Mouse (Mus musculus) hindbrain, embryonic 16.5 days (tissue): ENCODE measurements around the gene Rrnad1. TPM values are rescaled to one million over a fixed set of nuclear protein-coding genes. Genes with fewer than 3 reads are reported as not detected.
"Not testable (repeated sequence)": the region's sequence is repeated elsewhere in the genome, so short reads cannot be mapped to it uniquely, and the experiment has no call there.

Source experiments
- ATAC-seq: fragments of 200-750 bp; cut with Nextera tagmentation; 2 replicates; pipeline ENCODE4 v1.8.0; 2017; ENCODE audit warnings: moderate TSS enrichment, moderate library complexity
- H3K27ac ChIP-seq: fragments of 300-500 bp; sonication (generic); 2 replicates; pipeline ENCODE4 v1.5.1; 2014; ENCODE audit warnings: low read depth, mild to moderate bottlenecking, control low read depth, low read length, moderate library complexity
- H3K27me3 ChIP-seq: fragments of 300-500 bp; sonication (generic); replicated peaks from 2 replicates; pipeline ENCODE4 v1.6.1; 2014; ENCODE audit warnings: low read length; ENCODE audit not compliant: control insufficient read depth, insufficient read depth
- H3K36me3 ChIP-seq: fragments of 300-500 bp; sonication (generic); 2 replicates; pipeline ENCODE4 v1.6.1; 2014; ENCODE audit warnings: mild to moderate bottlenecking, low read length, moderate library complexity, mixed read lengths; ENCODE audit not compliant: control insufficient read depth, insufficient read depth
- H3K4me1 ChIP-seq: fragments of 300-500 bp; sonication (generic); 2 replicates; pipeline ENCODE4 v1.6.1; 2014; ENCODE audit warnings: low read depth, low read length; ENCODE audit not compliant: control insufficient read depth, insufficient read depth
- H3K4me2 ChIP-seq: fragments of 300-500 bp; sonication (generic); 2 replicates; pipeline ENCODE4 v1.6.1; 2014; ENCODE audit warnings: mild to moderate bottlenecking, low read length, control low read depth, moderate library complexity
- H3K4me3 ChIP-seq: fragments of 300-500 bp; sonication (generic); 2 replicates; pipeline ENCODE4 v1.5.1; 2014; ENCODE audit warnings: mild to moderate bottlenecking, low read length, control low read depth, moderate library complexity
- H3K9ac ChIP-seq: fragments of 300-500 bp; sonication (generic); 2 replicates; pipeline ENCODE4 v1.6.1; 2014; ENCODE audit warnings: low read depth, mild to moderate bottlenecking, control low read depth, low read length, moderate library complexity
- H3K9me3 ChIP-seq: fragments of 300-500 bp; sonication (generic); 2 replicates; pipeline ENCODE4 v1.6.1; 2014; ENCODE audit warnings: mild to moderate bottlenecking, low read length, moderate library complexity; ENCODE audit not compliant: control insufficient read depth
- WGBS: fragments of 180-500 bp; shearing (Covaris S2); extraction: QIAGEN DNeasy Blood & Tissue Kit; methylation state at CpG from one replicate; pipeline ENCODE4 v1.1.7; 2014; 5-methylcytosine and 5-hydroxymethylcytosine counted together
- polyA plus RNA-seq: library from polyadenylated mRNA; unstranded; fragments of >200 nt; fragmentation: Nextera tagmentation; extraction: Ambion mirVana; gene quantifications from 2 replicates; pipeline ENCODE4 v1.2.1, GENCODE M21; 2015

Gene Rrnad1
- polyA plus RNA-seq, 1 experiment from 2014 or later, result 20.5 TPM

- Histone ChIP-seq H3K4me3 (peak overlapping the region; percentile 33), H3K27me3 (no peaks in the 10 kb centered on the region), H3K9me3 (no peaks in the 10 kb centered on the region), H3K4me2 (peak overlapping the region; percentile 62), H3K4me1 (peaks cover 32% of the 10 kb centered on the region), H3K9ac (peak overlapping the region; percentile 57), H3K27ac (peak overlapping the region; percentile 69), H3K36me3 (peaks cover 7% of the 10 kb centered on the region; the same call in 1 of the 2 replicates)
- 3% methylated on average over 4 of the region's 4 CpGs for WGBS
- no peak for ATAC-seq
These were observed 20.6 kb downstream of the Rrnad1 start for GRCm38 (mm10) chr3:87909874-87910273.

- WGBS, result 88% methylated on average over 2 of the region's 2 CpGs
- H3K9ac ChIP-seq, result no peak overlapping the region
- 0 out of 2 replicates have a peak, but pooled peaks cover 2% of the 10 kb centered on the region for H3K36me3 ChIP-seq
- no peaks in the 10 kb centered on the region for H3K27me3 ChIP-seq
- H3K9me3 ChIP-seq, result no peaks in the 10 kb centered on the region
- no peak overlapping the region for H3K4me3 ChIP-seq
- H3K4me2 ChIP-seq, result no peak overlapping the region; the same call in 1 of the 2 replicates
- peaks cover 32% of the 10 kb centered on the region for H3K4me1 ChIP-seq
- H3K27ac ChIP-seq, result no peak overlapping the region
- ATAC-seq, result no peak
These were observed 21.1 kb downstream of the Rrnad1 start for GRCm38 (mm10) chr3:87909381-87909780.

DNA sequence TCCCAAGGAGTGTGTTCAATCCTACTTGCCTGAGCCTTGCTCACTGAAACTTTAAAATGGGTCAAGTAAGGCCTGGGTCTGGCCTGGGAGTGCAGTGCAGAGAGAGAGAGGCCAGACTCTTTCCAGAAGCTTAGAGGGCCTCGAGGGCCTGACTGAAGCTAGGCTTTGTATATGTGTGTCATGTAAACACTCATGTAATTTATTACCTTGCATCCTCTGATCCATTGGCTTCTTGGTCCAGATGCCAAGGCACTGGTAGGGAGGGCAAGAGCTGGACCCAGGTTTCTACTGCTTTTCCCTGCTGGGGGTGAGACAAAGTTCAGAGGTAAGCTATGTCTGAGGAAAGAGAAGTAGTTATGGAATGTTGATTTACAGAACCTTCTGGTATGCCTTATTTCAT, 22.6 kb downstream of the Rrnad1 start:
- no peaks in the 10 kb centered on the region for H3K9me3 ChIP-seq
- H3K9ac ChIP-seq, result peak overlapping the region; percentile 90
- peak overlapping the region; percentile 95 for H3K4me3 ChIP-seq
- H3K4me2 ChIP-seq, result peak overlapping the region; percentile 96
- no peaks in the 10 kb centered on the region for H3K27me3 ChIP-seq
- peaks cover 32% of the 10 kb centered on the region for H3K4me1 ChIP-seq
- H3K27ac ChIP-seq, result no peak overlapping the region
- no peak for ATAC-seq
- 15% methylated on average over 1 of the region's 1 CpGs for WGBS
- H3K36me3 ChIP-seq, result no peaks in the 10 kb centered on the region

DNA sequence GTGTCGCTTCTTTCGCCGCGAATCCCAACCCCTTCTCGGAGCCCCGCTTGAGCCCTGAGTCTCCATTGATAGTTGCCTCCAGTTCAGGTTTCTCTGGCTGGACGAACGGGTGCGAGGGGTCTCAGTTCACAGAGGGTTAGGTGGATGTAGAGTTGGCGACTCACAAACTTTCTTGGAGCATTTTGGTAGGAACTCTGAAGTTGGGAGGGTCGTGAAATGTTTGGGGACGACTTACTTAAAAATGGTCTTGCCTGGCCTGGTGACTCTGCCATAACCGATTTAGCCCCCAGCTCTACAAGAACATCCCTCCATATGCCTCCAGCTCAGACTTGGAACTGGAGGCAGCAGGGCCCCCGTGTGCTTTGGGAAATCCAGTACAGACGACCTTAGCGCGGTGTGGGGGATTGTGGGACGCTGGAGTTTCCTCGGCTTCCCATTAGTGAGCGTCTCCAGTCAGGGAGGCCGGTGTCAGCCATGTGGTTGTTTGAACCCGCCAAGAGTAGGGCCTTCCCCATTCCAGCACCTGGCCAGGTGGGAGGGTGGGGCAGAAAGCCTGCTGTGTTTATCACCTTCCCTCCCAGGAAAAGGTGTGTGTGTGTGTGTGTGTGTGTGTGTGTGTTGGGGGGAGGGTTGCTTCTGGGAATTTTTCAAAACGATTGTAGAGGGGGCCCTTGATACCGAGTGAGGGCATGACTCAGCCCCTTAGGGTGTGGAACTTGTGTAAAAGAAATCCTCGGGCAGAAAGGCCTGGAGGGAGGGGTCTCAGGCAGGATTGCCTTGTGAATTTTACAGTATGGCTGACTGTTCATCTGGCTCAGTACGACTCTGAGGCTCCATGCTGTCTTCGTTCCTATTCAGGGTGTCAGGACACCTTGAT, 23.3 kb downstream of the Rrnad1 start:
- no peaks in the 10 kb centered on the region for H3K27me3 ChIP-seq
- peak overlapping the region; percentile 96 for H3K4me2 ChIP-seq
- WGBS, result under 1% methylated on average over 24 of the region's 27 CpGs
- peaks cover 32% of the 10 kb centered on the region for H3K4me1 ChIP-seq
- peak overlapping the region; percentile 90 for H3K9ac ChIP-seq
- H3K4me3 ChIP-seq, result peak overlapping the region; percentile 95
- no peaks in the 10 kb centered on the region for H3K9me3 ChIP-seq
- peak overlapping the region; percentile 94 for H3K27ac ChIP-seq
- ATAC-seq, result no peak
- no peaks in the 10 kb centered on the region for H3K36me3 ChIP-seq

GRCm38 (mm10) chr3:87906601-87906980, 23.9 kb downstream of the Rrnad1 start:
- no peaks in the 10 kb centered on the region for H3K36me3 ChIP-seq
- H3K27me3 ChIP-seq, result no peaks in the 10 kb centered on the region
- H3K4me2 ChIP-seq, result peak overlapping the region; percentile 96
- H3K4me1 ChIP-seq, result peaks cover 32% of the 10 kb centered on the region
- H3K9ac ChIP-seq, result peak overlapping the region; percentile 90
- peak overlapping the region; percentile 95 for H3K4me3 ChIP-seq
- 1% methylated on average over 18 of the region's 47 CpGs for WGBS
- H3K27ac ChIP-seq, result peak overlapping the region; percentile 94
- peak; percentile 29 for ATAC-seq
- H3K9me3 ChIP-seq, result no peaks in the 10 kb centered on the region

DNA sequence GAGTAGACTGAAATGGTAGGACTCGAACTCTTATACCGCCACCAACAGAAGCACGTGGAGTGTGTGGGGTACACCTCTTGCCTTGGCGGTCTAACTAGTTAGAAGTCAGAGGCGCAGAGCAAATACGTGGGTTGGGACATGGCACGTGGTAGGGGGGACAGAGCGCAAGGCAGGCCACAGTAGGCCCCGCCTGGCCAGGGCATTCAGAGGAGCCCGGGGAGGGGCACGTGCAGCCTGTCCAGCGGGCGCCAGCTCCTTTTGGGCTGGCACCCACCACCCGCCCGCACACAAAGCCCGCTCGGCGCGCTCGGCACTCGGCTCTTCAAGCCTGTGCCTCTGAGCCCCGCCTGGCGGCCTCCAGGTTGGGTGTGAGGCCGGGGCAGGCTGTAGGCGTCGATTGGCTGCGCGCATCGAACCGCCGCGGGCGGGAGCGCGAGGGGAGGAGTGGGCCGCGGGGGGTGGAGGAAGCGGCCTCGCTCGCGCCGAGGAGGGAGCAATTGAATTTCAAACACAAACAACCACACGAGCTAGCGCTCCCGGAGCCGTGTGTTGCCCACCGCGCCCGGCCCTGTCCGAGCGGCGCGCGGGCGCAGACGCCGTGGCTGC, 24.5 kb downstream of the Rrnad1 start, which contains the start of gene Hdgf:
Gene Hdgf (plus strand): TSS at position 442 of the 606 bp plus-strand sequence.
- Histone ChIP-seq H3K27ac (peak within 1 kb of the TSS; percentile 94), H3K4me1 (peaks cover 30% of the 10 kb centered on the region), H3K4me3 (peak within 1 kb of the TSS; percentile 95), H3K27me3 (no peaks in the 10 kb centered on the region), H3K36me3 (no peaks in the 10 kb centered on the region), H3K9me3 (no peaks in the 10 kb centered on the region), H3K9ac (peak within 1 kb of the TSS; percentile 90), H3K4me2 (peak within 1 kb of the TSS; percentile 96)
- ATAC-seq, result peak; percentile 96
- WGBS, result 0% methylated on average over 43 of the region's 57 CpGs

- Histone ChIP-seq H3K27me3 (no peaks in the 10 kb centered on the region), H3K4me3 (no peak overlapping the region), H3K4me1 (peaks cover 15% of the 10 kb centered on the region), H3K4me2 (no peak overlapping the region), H3K9ac (no peak overlapping the region), H3K27ac (no peak overlapping the region), H3K9me3 (no peaks in the 10 kb centered on the region), H3K36me3 (no peaks in the 10 kb centered on the region)
- 53% methylated on average over 5 of the region's 5 CpGs for WGBS
- ATAC-seq, result no peak
These were observed 26.7 kb downstream of the Rrnad1 start for GRCm38 (mm10) chr3:87903821-87904220.

DNA sequence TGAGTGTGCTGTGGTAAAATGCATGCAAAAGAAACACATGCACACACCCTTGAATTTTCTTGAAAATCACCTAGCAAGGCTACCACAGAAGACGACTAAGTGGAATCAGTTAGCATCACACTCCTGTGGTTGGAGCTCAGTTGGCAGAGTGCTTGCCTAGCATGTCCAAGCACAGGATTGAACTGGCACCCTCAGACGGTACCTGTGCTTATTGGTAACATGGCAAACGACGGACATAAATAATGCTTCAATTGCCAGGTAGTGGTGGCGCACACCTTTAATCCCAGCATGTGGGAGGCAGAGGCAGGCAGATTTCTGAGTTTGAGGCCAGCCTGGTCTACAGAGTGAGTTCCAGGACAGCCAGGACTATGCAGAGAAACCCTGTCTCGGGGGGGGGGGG, 28.6 kb downstream of the Rrnad1 start:
- H3K4me2 ChIP-seq, H3K9ac ChIP-seq, H3K4me1 ChIP-seq, H3K27ac ChIP-seq, H3K4me3 ChIP-seq, ATAC-seq, H3K9me3 ChIP-seq, H3K27me3 ChIP-seq, H3K36me3 ChIP-seq: not testable (repeated sequence)
- 91% methylated on average over 5 of the region's 6 CpGs for WGBS

GRCm38 (mm10) chr3:87901036-87901624, 29.4 kb downstream of the Rrnad1 start:
- Histone ChIP-seq H3K4me2 (no peak overlapping the region), H3K27me3 (no peaks in the 10 kb centered on the region), H3K9ac (no peak overlapping the region), H3K4me1 (no peaks in the 10 kb centered on the region), H3K4me3 (no peak overlapping the region), H3K9me3 (no peaks in the 10 kb centered on the region), H3K36me3 (no peaks in the 10 kb centered on the region), H3K27ac (no peak overlapping the region)
- no peak for ATAC-seq
- WGBS, result 50% methylated on average over 1 of the region's 1 CpGs
